Mouse (Mus musculus) stomach, postnatal 0 days (tissue): ENCODE measurements around the gene Igfals. TPM values are rescaled to one million over a fixed set of nuclear protein-coding genes. Genes with fewer than 3 reads are reported as not detected.
A peak's percentile ranks its signal among the peaks of the same experiment; 100 is the strongest.

Source experiments
- ATAC-seq: fragments of 200-750 bp; cut with Nextera tagmentation; 2 replicates; pipeline ENCODE4 v1.8.0; 2017; ENCODE audit not compliant: low FRiP score, low TSS enrichment
- DNase-seq: peaks from one replicate; pipeline ENCODE4 v3.0.0-alpha.2; 2016; ENCODE audit warnings: low spot score
- H3K27ac ChIP-seq: fragments of 300-500 bp; sonication (generic); replicated peaks from 2 replicates; pipeline ENCODE4 v1.5.1; 2014; ENCODE audit warnings: mild to moderate bottlenecking, control low read depth
- H3K27me3 ChIP-seq: fragments of 300-500 bp; sonication (generic); 2 replicates; pipeline ENCODE4 v1.6.1; 2014; ENCODE audit warnings: low read length; ENCODE audit not compliant: control insufficient read depth, insufficient read depth
- H3K36me3 ChIP-seq: fragments of 300-500 bp; sonication (generic); 2 replicates; pipeline ENCODE4 v1.6.1; 2014; ENCODE audit warnings: low read length, mixed read lengths; ENCODE audit not compliant: control insufficient read depth, insufficient read depth
- H3K4me1 ChIP-seq: fragments of 300-500 bp; sonication (generic); replicated peaks from 2 replicates; pipeline ENCODE4 v1.6.1; 2014; ENCODE audit warnings: antibody characterized with exemption; ENCODE audit not compliant: control insufficient read depth, insufficient read depth
- H3K4me2 ChIP-seq: fragments of 300-500 bp; sonication (generic); replicated peaks from 2 replicates; pipeline ENCODE4 v1.6.1; 2014; ENCODE audit warnings: low read depth, mild to moderate bottlenecking, control low read depth, moderate library complexity
- H3K4me3 ChIP-seq: fragments of 300-500 bp; sonication (generic); 2 replicates; pipeline ENCODE4 v1.5.1; 2014; ENCODE audit warnings: low read depth, low read length, control low read depth
- H3K9ac ChIP-seq: fragments of 300-500 bp; sonication (generic); 2 replicates; pipeline ENCODE4 v1.6.1; 2014; ENCODE audit warnings: mild to moderate bottlenecking, low read length, control low read depth, mixed read lengths
- H3K9me3 ChIP-seq: fragments of 300-500 bp; sonication (generic); 2 replicates; pipeline ENCODE4 v1.6.1; 2016; ENCODE audit warnings: low read length; ENCODE audit not compliant: control insufficient read depth
- CTCF ChIP-seq: IDR thresholded peaks from 2 replicates; pipeline ENCODE4 v1.5.1; 2016; ENCODE audit warnings: antibody characterized with exemption, low read depth, mild to moderate bottlenecking, moderate library complexity
- EP300 ChIP-seq: optimal IDR thresholded peaks from 2 replicates; pipeline ENCODE3; 2016; ENCODE audit warnings: antibody characterized with exemption
- WGBS: fragments of 180-500 bp; shearing (Covaris S2); extraction: QIAGEN DNeasy Blood & Tissue Kit; methylation state at CpG from one replicate; pipeline ENCODE4 v1.1.7; 2014; 5-methylcytosine and 5-hydroxymethylcytosine counted together
- polyA plus RNA-seq: library from polyadenylated mRNA; unstranded; fragments of >200 nt; fragmentation: Nextera tagmentation; extraction: Ambion mirVana; gene quantifications from 2 replicates; pipeline ENCODE4 v1.2.1, GENCODE M21; 2015

Igfals gene
- polyA plus RNA-seq, 1 experiment from 2014 or later, result 5.6 TPM

DNA sequence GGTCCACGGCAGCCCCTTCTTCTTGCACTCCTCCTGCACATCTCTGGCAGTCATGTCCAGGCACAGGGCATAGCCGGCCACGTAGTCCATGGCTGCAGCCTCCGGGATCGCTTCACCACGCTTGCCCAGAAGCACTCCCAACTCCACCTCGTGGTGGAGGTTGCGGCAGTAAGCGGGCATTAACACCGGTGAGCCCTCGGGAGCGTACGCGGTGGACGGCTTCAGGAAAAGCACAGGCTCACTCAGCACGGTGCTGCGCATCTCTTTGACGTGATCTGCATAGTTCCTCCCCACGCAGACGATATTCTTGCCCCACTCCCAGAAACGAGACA is 16.1 kb upstream of the Igfals start:
- H3K27ac ChIP-seq, result peak overlapping the region; percentile 93
- no peaks in the 10 kb centered on the region for H3K27me3 ChIP-seq
- DNase-seq (no peak), ATAC-seq (peak; percentile 60)
- peak overlapping the region; percentile 72 for H3K9ac ChIP-seq
- no peaks in the 10 kb centered on the region for H3K9me3 ChIP-seq
- under 1% methylated on average over 21 of the region's 21 CpGs for WGBS
- H3K4me3 ChIP-seq, result peak overlapping the region; percentile 70
- no peaks in the 10 kb centered on the region for H3K36me3 ChIP-seq
- peak overlapping the region; percentile 92 for H3K4me2 ChIP-seq
- H3K4me1 ChIP-seq, result no peaks in the 10 kb centered on the region
- TF ChIP-seq EP300 (no peak), CTCF (peak; percentile 69)

GRCm38 (mm10) chr17:24850065-24850772 is 15.6 kb upstream of the Igfals start, which contains the start of gene Fahd1:
Gene Fahd1, minus strand, starts transcription at chr17:24850364.
- Histone ChIP-seq H3K9me3 (no peaks in the 10 kb centered on the region), H3K36me3 (no peaks in the 10 kb centered on the region), H3K27ac (peak within 1 kb of the TSS; percentile 93), H3K4me1 (no peaks in the 10 kb centered on the region), H3K27me3 (no peaks in the 10 kb centered on the region), H3K4me2 (peak within 1 kb of the TSS; percentile 92), H3K4me3 (peak within 1 kb of the TSS; percentile 70), H3K9ac (peak within 1 kb of the TSS; percentile 72)
- TF ChIP-seq CTCF, result peak; percentile 51
- no peak for TF ChIP-seq EP300
- WGBS, result under 1% methylated on average over 56 of the region's 58 CpGs
- peak; percentile 96 for DNase-seq
- peak; percentile 99 for ATAC-seq

DNA sequence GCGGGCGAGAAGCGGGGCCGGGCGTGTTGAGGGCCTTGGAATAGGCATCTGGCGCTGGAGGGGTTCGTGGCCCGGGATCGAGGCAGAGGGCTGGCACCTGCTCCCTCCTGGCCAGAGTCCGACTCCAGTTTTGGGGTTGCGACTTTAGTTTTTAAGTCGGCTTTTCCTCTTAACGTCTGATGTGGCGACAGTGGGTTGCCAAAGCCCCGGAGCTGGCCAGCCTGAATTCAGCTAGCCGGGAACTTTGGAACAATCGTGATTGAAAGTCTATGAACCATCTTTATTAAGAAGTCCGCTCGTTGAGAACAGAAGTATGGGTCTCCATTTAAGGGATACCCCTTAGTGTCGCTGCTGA is 15.0 kb upstream of the Igfals start:
- Histone ChIP-seq H3K4me3 (peak overlapping the region; percentile 70), H3K9ac (peak overlapping the region; percentile 72), H3K27ac (peak overlapping the region; percentile 56; the same call in 1 of the 2 replicates), H3K9me3 (no peaks in the 10 kb centered on the region), H3K36me3 (peaks cover 1% of the 10 kb centered on the region; the same call in 1 of the 2 replicates), H3K27me3 (no peaks in the 10 kb centered on the region), H3K4me1 (no peaks in the 10 kb centered on the region), H3K4me2 (peak overlapping the region; percentile 92)
- no peak for ATAC-seq
- TF ChIP-seq CTCF (no peak), EP300 (no peak)
- WGBS, result under 1% methylated on average over 20 of the region's 20 CpGs
- no peak for DNase-seq

GRCm38 (mm10) chr17:24851381-24852125 is 14.2 kb upstream of the Igfals start:
- DNase-seq (no peak), ATAC-seq (no peak)
- H3K36me3 ChIP-seq, result peaks cover 4% of the 10 kb centered on the region; the same call in 1 of the 2 replicates
- H3K27ac ChIP-seq, result no peak overlapping the region
- no peaks in the 10 kb centered on the region for H3K9me3 ChIP-seq
- WGBS, result 74% methylated on average over 10 of the region's 10 CpGs
- TF ChIP-seq CTCF (no peak), EP300 (no peak)
- H3K4me2 ChIP-seq, result peak overlapping the region; percentile 92
- H3K4me1 ChIP-seq, result no peaks in the 10 kb centered on the region
- H3K27me3 ChIP-seq, result no peaks in the 10 kb centered on the region
- peak overlapping the region; percentile 72 for H3K9ac ChIP-seq
- H3K4me3 ChIP-seq, result peak overlapping the region; percentile 70; the same call in 1 of the 2 replicates

DNA sequence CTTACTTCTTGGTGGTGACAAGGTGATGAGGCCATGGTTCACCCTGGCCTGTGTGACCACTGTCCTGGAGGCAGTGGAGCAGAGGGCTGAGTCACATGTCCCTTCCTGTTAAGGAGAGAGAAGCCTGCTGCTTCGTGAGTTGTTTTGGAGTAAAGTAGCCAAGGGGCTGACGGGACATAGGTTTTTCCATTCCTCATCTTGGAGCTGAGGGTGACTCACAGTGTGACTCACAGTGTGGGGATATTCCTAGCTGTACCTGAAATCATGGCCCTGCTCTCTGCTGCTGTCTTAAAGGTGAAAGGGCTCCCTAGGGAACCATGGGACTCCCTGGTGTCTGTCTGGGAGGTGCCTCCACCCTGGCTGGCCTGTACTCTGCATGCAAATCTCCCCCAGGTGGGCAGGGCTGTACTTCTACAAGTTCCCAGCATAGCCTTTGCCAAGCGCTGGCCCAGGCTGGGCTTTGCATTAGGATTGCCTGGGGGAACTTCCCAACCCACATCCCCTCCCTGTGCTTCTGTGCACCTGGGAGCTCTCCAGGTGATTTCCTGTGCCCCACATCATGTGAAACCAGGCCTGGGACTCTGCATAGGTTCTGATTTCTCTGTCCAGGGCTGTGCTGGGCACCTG is 9.8 kb upstream of the Igfals start:
- peaks cover 9% of the 10 kb centered on the region; the same call in 1 of the 2 replicates for H3K36me3 ChIP-seq
- whole genome bisulfite sequencing, result 77% methylated on average over 3 of the region's 3 CpGs
- ATAC-seq, result no peak

More for the DNA sequence above, 9.8 kb upstream of the Igfals start:
- TF ChIP-seq CTCF (no peak), EP300 (no peak)
- H3K27me3 ChIP-seq, result no peaks in the 10 kb centered on the region
- H3K4me3 ChIP-seq, result no peak overlapping the region
- no peaks in the 10 kb centered on the region for H3K4me1 ChIP-seq
- H3K27ac ChIP-seq, result no peak overlapping the region; the same call in 1 of the 2 replicates
- no peak for DNase-seq
- H3K9me3 ChIP-seq, result no peaks in the 10 kb centered on the region
- no peak overlapping the region for H3K4me2 ChIP-seq
- no peak overlapping the region for H3K9ac ChIP-seq
